Mouse (Mus musculus) brain, embryonic 14.5 days (tissue): Measurements from ENCODE around the gene Gm20431.

Experiments
- CTCF ChIP-seq: fragments of 200-500 bp; IDR thresholded peaks from 2 replicates; pipeline ENCODE4 v1.5.1; 2012; ENCODE audit warnings: inconsistent platforms, mild to moderate bottlenecking, moderate library complexity, borderline replicate concordance; ENCODE audit not compliant: insufficient read depth, insufficient read length; ENCODE audit errors: extremely low read depth
- POLR2A ChIP-seq: fragments of 200-500 bp; IDR thresholded peaks from 2 replicates; pipeline ENCODE4 v1.6.1; 2012; ENCODE audit warnings: mild to moderate bottlenecking, inconsistent platforms, borderline replicate concordance; ENCODE audit not compliant: poor library complexity, insufficient read depth, insufficient read length, severe bottlenecking; ENCODE audit errors: extremely low read depth

- TF ChIP-seq POLR2A: no peak
- TF ChIP-seq CTCF: no peak
These were observed 49.3 kb upstream of the Gm20431 start for GRCm38 (mm10) chr2:167710574-167710973.
